Mouse (Mus musculus): Measurements from ENCODE around the gene Olfr1320.

- TF ChIP-seq CTCF (IDR thresholded peaks at IDR 0.05; ENCODE audit: control insufficient read depth, insufficient read depth, low read length) (no peak), POLR2A (IDR thresholded peaks at IDR 0.05; ENCODE audit: borderline replicate concordance, control insufficient read depth, low read depth, low read length) (no peak)
Observed at GRCm38 (mm10) chrX:49631195-49631594, 40.9 kb upstream of the Olfr1320 start.

All from bone marrow, adult 2 months (tissue).